Mouse (Mus musculus) MN1 (cell line): ENCODE measurements around the gene Srp72.

Source experiments
- DNase-seq: peaks from one replicate; pipeline ENCODE4 v3.0.0-alpha.2; 2016; ENCODE audit warnings: low spot score

Srp72 gene

GRCm38 (mm10) chr5:76974554-76975285, at the start of gene Srp72:
Gene Srp72 (plus strand): TSS chr5:76974683.
- peak; percentile 89 for DNase-seq

DNA sequence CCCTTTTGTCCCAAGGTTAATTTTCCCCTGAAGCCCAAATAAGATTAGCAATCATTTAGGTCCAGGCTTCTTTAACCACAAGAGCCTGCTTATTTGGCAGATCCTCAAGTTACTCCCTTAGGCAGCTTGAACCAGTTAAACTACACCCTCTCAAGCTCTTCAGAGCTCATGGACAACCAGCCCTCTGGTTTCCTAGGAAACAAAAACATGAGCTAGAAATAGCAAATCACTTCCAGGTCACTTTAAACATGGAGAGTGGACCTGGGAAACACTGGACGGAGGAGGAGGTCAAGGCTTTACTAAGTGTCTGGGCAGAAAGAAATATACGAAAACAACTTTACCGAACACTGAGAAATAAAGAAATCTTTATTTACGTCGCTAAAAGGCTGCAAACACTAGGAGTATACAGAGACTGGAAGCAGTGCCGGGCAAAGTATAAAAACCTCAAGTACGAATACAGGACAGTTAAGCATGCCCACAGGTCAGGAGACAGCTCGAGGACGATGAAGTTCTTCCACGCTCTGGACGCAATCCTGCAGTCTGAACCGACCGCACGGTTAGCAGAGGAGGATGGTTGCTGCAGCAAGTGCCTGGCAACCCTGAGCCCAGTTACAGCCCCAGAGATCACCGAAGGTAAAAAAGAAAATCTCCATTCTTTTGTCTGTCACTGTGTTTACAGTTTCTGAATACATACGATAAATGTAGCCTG, 46.2 kb upstream of the Srp72 start:
- DNase-seq, result peak; percentile 88

DNA sequence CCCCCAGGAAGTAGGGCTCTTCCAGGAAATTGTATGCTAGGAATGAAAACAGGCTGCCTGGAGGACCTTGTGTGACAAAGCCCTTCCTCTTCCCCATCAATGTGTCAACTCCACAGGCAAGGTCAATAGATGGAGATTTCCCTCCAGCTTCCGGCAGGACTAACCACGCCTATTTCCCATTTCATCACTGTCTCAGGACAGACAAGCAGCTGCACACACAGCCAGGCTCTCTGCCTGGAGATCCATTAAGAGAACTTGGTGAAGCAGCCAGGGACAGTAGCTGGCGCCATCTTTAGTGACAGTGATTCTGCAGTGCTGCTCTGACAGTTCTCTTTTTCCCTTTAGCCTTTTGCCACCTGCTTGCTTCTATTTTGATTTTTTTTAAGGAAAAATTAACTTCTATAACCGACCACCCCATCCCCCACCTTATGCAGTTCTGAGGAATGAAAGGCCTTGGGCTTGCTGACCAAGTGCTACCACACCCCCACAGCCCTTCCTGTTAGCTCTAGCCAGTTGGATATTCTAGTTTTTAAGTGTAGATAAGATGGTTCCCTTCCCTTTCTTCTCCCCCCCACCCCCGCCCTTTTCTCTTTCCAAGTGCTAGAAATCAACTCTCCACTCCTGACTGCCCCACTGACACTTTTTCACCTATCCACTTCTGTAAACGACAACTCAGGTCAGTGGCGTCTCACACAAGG, 45.2 kb upstream of the Srp72 start:
- DNase-seq, result peak; percentile 76

DNA sequence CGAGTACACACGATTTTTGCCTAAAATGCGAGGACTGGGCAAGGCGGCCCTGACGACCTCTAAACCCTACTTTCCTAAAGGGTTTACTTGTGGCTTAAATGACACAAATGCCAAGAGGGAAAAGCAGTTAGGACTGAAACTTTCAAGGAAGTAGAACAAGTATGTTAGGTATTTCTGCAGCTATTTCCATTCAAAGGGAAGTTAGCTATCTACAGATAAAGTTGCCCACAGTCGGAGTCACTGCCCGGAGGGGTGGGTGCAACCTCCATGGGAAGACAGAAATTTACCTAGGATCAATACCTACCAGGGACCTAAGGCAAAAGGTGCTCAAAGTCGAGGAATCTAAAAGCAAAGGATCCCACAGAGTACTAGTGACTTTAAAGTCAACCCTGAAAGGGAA, 34.8 kb upstream of the Srp72 start:
- no peak for DNase-seq

- DNase-seq, result no peak
These were observed 32.5 kb upstream of the Srp72 start for GRCm38 (mm10) chr5:76941975-76942374.

DNA sequence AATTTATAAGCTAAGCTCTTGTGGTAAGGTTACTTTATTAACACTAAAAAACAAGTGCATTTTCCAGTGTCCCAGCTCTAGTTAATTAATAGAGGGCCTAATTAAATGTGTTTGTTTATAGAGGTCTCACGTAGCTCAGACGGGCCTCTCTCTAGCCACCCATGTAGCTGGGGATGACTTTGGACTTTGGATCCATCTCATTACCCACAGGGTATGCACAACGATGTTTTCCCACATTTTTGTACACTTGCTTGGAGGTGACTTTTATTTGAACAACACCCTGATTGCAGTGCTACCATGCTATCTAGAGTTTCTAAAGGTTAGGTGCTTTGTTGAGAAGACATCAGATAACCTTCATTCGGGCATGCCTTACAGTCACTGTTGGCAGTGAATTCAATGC, 32.0 kb upstream of the Srp72 start:
- no peak for DNase-seq

GRCm38 (mm10) chr5:76944965-76945677, 29.4 kb upstream of the Srp72 start:
- DNase-seq, result no peak

DNA sequence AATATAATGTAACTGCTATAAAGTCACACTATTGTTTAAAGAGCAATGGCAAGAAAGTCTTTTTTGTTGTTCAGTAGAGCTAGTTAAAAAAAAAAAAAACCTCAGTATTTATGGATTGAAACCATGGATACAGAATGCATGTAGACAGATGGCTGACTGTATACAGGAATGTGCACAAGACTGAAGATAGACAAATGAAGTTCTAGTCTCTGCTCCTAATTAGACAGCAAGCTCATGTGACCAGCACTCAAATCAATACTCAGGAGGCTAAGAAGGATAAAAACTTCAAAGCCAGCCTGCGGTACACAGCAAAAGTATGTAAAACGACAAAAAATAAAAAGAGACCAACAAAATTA, 28.8 kb upstream of the Srp72 start:
- no peak for DNase-seq

GRCm38 (mm10) chr5:76947142-76947541, 27.3 kb upstream of the Srp72 start:
- DNase-seq, result no peak

GRCm38 (mm10) chr5:76947758-76948157, 26.7 kb upstream of the Srp72 start:
- no peak for DNase-seq

DNA sequence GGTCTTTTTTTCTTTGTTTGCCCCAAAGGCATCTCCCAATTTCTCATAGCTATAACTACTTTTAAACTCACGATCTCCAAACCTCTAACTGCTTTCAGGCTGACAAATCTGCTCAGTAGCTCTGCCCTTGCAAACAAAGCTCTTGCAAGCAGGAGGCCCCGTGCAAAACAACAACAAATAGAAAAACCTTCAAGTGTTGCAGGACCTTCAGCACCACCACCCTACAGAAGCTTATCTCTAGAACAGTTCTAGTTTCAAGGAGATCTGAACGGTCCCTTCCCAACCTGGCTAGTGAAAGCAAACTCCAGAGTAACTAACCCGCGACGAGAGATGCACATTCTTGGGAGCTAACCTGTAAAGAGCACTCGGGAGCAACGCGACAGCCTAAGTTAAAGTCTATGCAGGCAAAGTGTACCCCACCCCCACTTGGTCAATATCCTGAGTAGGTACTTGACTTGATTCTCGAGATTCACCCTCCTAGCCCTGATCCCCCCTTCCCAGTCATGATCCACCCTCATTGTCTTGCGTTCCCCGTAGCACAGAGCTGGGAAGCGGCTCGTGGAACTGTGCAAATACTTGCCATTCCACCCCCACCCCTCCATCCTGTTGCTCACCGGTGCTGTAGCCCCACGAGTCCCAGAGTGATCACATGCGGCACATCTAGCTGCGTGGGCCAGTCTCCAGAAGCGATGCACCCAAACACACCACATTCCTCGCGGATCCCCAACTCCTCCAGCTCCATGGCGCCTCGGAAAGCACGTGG, 24.0 kb upstream of the Srp72 start:
- DNase-seq, result no peak

- peak; percentile 97 for DNase-seq
These were observed 23.1 kb upstream of the Srp72 start, which contains the start of the genes Paics and Ppat for GRCm38 (mm10) chr5:76951106-76952027. Gene Paics (plus strand): TSS chr5:76951307. Gene Ppat (minus strand): TSS chr5:76951578.

DNA sequence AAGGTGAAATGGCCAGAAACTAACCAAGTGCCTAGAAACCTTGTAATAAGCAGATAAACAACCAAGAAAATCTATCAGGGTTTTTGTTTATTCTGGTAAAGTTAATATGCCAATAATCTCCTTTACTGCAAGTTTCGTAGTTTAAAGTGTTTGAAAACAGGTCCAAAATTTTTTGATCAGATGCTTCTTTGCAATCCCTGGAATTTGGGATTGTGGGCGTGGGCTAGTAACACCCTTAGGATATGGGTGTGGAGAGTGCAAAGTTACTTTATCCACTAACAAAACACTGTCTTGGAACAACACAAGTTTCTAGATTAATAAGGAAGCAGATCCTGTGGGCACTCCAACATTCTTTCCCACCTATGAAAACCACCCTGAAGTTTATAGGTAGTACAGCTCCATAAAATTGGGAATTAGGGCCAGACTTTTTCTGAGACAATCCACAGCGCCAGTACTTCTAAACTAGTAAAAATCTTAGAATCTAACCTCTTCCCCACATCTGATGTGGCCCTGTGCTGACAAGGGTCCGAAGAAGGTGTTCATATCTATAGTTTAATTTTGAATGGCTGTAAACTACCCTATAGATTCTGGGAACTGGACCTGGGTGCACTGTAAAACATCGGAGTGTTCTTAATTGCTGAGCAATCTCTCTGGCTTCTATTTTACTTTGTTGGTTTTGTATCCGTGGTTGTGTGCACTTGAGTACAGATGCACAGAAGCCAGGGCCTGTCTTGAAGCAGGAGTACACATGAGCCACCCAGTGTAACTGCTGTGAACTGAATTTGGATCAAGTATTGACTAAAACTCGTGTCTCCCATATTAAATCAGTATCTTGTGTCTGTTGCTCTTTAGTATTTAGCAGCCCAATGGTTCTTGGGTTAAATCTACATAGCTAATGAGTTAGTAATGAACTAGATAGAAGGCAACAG, 22.1 kb upstream of the Srp72 start:
- no peak for DNase-seq

DNA sequence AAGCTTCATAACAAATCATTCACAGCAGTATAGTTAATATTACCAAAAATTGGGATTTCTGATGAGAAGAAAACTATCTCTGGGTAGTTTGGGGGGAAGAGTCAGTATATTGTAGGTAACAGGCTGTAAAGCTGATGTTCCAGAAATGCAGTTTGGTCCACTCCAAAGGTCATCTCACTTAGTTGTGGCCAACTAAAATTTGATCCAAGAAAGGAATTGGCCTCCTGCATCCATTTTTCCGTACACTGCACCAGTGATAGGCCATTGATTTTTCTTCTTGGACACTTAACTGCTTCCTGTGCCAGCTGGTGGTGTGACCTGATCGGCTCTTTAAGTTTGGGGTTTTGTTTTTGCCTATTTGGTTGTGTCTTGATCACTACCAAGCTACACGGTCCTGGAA, 20.7 kb upstream of the Srp72 start:
- DNase-seq, result no peak

DNA sequence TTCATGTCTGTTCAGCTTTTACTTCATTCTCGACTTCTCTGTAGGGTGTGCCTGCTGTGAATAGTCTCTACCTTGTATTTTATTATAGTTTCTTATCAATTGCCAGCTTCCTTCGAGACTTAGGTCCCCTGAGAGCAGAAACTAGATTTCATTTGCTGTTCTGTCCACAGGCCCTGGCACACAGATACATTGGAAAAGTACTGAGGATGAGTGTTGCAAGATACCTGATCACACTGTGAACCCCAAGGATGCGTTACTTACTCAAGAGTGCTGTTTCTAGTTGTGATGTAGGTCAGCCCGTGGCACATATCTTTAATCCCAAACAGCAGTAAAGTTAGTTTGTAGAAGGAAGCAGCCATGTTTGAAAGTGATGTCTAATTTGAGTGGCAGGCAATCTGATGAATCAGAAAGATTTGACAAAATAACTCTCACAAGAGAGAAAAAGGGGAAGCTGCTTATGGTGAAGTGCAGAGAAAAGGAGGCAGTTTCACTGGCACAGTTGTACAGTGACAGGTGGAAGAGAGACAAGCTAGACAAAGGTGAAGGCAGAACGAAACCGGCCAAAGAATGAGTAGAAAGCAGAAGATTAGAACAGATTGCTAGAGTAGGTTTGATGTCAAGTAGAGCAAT, 20.1 kb upstream of the Srp72 start:
- DNase-seq, result no peak

DNA sequence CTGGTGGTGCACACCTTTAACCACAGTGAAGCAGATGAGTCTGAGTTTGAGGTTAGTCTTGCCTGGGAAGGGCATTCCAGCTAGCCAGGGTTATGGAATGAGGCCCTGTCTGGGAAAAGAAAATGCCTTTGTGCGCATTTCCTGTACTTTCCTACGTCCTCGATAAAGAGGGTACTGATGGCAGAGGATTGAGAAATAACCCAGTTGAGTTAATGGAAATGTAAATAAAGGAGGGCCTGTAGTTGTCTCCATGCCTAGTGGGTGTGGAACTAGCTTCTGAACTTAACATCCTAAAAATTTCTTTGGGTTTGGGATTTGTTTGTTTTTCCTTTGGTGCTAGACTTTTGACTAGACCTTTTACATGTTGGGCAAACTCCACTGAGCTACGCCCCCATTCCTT, 19.0 kb upstream of the Srp72 start:
- DNase-seq, result no peak

- peak; percentile 29 for DNase-seq
These were observed 16.5 kb upstream of the Srp72 start for GRCm38 (mm10) chr5:76957954-76958353.

DNA sequence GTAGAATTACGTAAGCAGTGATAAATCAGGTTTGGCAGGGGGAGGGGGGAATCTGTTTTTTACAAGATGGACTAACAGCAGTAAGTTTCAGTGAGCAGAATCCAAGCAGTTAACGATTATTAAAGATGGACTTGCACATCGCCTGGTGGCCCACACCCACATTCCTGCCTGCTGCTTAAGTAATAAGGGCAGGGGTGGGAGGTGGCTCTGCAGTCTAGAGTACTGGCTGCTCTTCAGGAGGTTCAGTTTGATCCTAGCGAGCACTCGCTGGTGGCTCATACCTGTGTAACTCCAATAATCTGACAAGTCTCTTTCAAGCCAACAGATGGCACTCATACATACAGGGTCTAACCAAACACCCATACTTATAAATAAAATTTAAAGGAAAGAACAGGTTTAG, 14.9 kb upstream of the Srp72 start:
- no peak for DNase-seq

GRCm38 (mm10) chr5:76962545-76962944, 11.9 kb upstream of the Srp72 start:
- DNase-seq, result no peak
